Mouse (Mus musculus) cerebellum, adult 2 months (tissue): ENCODE results near the gene Sar1a.

Experiments used
- CTCF ChIP-seq: fragments of 200-500 bp; IDR thresholded peaks from 2 replicates; pipeline ENCODE4 v1.5.1; 2011; ENCODE audit warnings: low read depth, mild to moderate bottlenecking, control low read depth, low read length, moderate library complexity, borderline replicate concordance; ENCODE audit not compliant: insufficient read depth
- POLR2A ChIP-seq: fragments of 200-500 bp; IDR thresholded peaks from 2 replicates; pipeline ENCODE4 v1.6.1; 2011; ENCODE audit warnings: low read length, control low read depth, borderline replicate concordance; ENCODE audit not compliant: insufficient read depth

DNA sequence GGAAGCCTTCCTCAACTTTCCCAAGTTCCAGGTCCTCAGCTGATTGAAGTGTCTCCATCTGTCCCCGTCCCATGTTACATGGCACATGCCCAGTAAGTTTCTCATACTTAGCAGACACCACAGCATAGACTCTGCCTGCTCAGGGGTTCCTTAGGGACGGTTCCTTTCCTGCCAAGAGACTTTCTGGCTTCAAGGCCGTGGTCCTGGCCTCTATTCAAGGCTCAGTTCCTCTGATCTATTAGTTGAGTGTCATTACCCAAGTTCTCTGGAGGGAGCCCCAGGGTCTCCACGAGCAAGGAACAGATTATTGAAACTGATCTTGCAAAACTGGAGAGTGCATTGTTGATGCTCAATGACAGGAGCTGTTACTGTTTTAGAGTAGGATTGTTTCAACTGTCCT, 24.6 kb downstream of the Sar1a start:
- no peak for TF ChIP-seq CTCF
- TF ChIP-seq POLR2A: no peak
